Mouse (Mus musculus) liver, embryonic 16.5 days (tissue): ENCODE measurements around the gene Ppip5k2. TPM values are rescaled to one million over a fixed set of nuclear protein-coding genes. Genes with fewer than 3 reads are reported as not detected.

Source experiments
- ATAC-seq: fragments of 200-750 bp; cut with Nextera tagmentation; 2 replicates; pipeline ENCODE4 v1.8.0; 2017; ENCODE audit warnings: low read depth, mild to moderate bottlenecking, moderate number of reproducible peaks, moderate library complexity
- H3K27ac ChIP-seq: fragments of 300-500 bp; sonication (generic); 2 replicates; pipeline ENCODE4 v1.5.1; 2014; ENCODE audit warnings: mild to moderate bottlenecking, low read length
- H3K27me3 ChIP-seq: fragments of 300-500 bp; sonication (generic); 2 replicates; pipeline ENCODE4 v1.6.1; 2014; ENCODE audit warnings: low read depth, low read length, mixed read lengths; ENCODE audit not compliant: control insufficient read depth, insufficient read depth
- H3K36me3 ChIP-seq: fragments of 300-500 bp; sonication (generic); 2 replicates; pipeline ENCODE4 v1.6.1; 2014; ENCODE audit warnings: mild to moderate bottlenecking; ENCODE audit not compliant: control insufficient read depth, insufficient read depth
- H3K4me1 ChIP-seq: fragments of 300-500 bp; sonication (generic); 2 replicates; pipeline ENCODE4 v1.6.1; 2014; ENCODE audit warnings: low read depth, low read length, mixed read lengths; ENCODE audit not compliant: control insufficient read depth
- H3K4me2 ChIP-seq: fragments of 300-500 bp; sonication (generic); 2 replicates; pipeline ENCODE4 v1.6.1; 2014; ENCODE audit warnings: low read depth, low read length, mixed read lengths
- H3K4me3 ChIP-seq: fragments of 300-500 bp; sonication (generic); 2 replicates; pipeline ENCODE4 v1.5.1; 2014; ENCODE audit warnings: low read depth, mild to moderate bottlenecking, low read length
- H3K9ac ChIP-seq: fragments of 300-500 bp; sonication (generic); 2 replicates; pipeline ENCODE4 v1.6.1; 2014; ENCODE audit warnings: low read depth, low read length
- H3K9me3 ChIP-seq: fragments of 300-500 bp; sonication (generic); replicated peaks from 2 replicates; pipeline ENCODE4 v1.6.1; 2016; ENCODE audit warnings: low read length; ENCODE audit not compliant: control insufficient read depth
- WGBS: fragments of 180-500 bp; shearing (Covaris S2); extraction: QIAGEN DNeasy Blood & Tissue Kit; methylation state at CpG from one replicate; pipeline ENCODE4 v1.1.7; 2014; ENCODE audit not compliant: insufficient replicate concordance; 5-methylcytosine and 5-hydroxymethylcytosine counted together
- polyA plus RNA-seq: library from polyadenylated mRNA; unstranded; fragments of >200 nt; fragmentation: Nextera tagmentation; extraction: Ambion mirVana; gene quantifications from 2 replicates; pipeline ENCODE4 v1.2.1, GENCODE M21; 2015

Gene Ppip5k2
- polyA plus RNA-seq, 1 experiment from 2014 or later = 11.1 TPM

- H3K4me2 ChIP-seq = peak overlapping the region; percentile 90
- peak overlapping the region; percentile 93 for H3K4me3 ChIP-seq
- peak overlapping the region; percentile 93 for H3K9ac ChIP-seq
- H3K27me3 ChIP-seq = no peaks in the 10 kb centered on the region
- WGBS = under 1% methylated on average over 81 of the region's 93 CpGs
- H3K27ac ChIP-seq = peak overlapping the region; percentile 97
- no peaks in the 10 kb centered on the region; the same call in 1 of the 2 replicates for H3K36me3 ChIP-seq
- no peaks in the 10 kb centered on the region for H3K9me3 ChIP-seq
- ATAC-seq = peak; percentile 90
- H3K4me1 ChIP-seq = peaks cover 26% of the 10 kb centered on the region
Observed at GRCm38 (mm10) chr1:97660687-97661405, 109.4 kb downstream of the Ppip5k2 start.

GRCm38 (mm10) chr1:97659405-97659804 is 110.8 kb downstream of the Ppip5k2 start:
- 23% methylated on average over 7 of the region's 7 CpGs for WGBS
- ATAC-seq = no peak
- peaks cover 35% of the 10 kb centered on the region for H3K4me1 ChIP-seq
- H3K9me3 ChIP-seq = no peaks in the 10 kb centered on the region
- peak overlapping the region; percentile 97 for H3K27ac ChIP-seq
- peak overlapping the region; percentile 93 for H3K9ac ChIP-seq
- peak overlapping the region; percentile 93 for H3K4me3 ChIP-seq
- H3K27me3 ChIP-seq = no peaks in the 10 kb centered on the region
- H3K4me2 ChIP-seq = peak overlapping the region; percentile 90
- no peaks in the 10 kb centered on the region; the same call in 1 of the 2 replicates for H3K36me3 ChIP-seq

GRCm38 (mm10) chr1:97657786-97658185 is 112.4 kb downstream of the Ppip5k2 start:
- Histone ChIP-seq H3K9ac (peak overlapping the region; percentile 50), H3K4me2 (peak overlapping the region; percentile 90), H3K4me3 (peak overlapping the region; percentile 42), H3K4me1 (peaks cover 35% of the 10 kb centered on the region), H3K36me3 (peaks cover 8% of the 10 kb centered on the region), H3K9me3 (no peaks in the 10 kb centered on the region), H3K27me3 (no peaks in the 10 kb centered on the region), H3K27ac (peak overlapping the region; percentile 55; the same call in 1 of the 2 replicates)
- ATAC-seq = no peak
- WGBS = 86% methylated on average over 2 of the region's 2 CpGs

GRCm38 (mm10) chr1:97657201-97657600 is 113.0 kb downstream of the Ppip5k2 start:
- Histone ChIP-seq H3K9ac (no peak overlapping the region), H3K4me2 (peak overlapping the region; percentile 90)

More at GRCm38 (mm10) chr1:97657201-97657600, 113.0 kb downstream of the Ppip5k2 start:
- peaks cover 33% of the 10 kb centered on the region for H3K4me1 ChIP-seq
- 50% methylated on average over 2 of the region's 2 CpGs for WGBS
- ATAC-seq = no peak
- H3K9me3 ChIP-seq = no peaks in the 10 kb centered on the region
- H3K27ac ChIP-seq = no peak overlapping the region
- no peaks in the 10 kb centered on the region for H3K27me3 ChIP-seq
- peak overlapping the region; percentile 14; the same call in 1 of the 2 replicates for H3K4me3 ChIP-seq
- H3K36me3 ChIP-seq = peaks cover 9% of the 10 kb centered on the region

Other genes with a start within 250 kb of the Ppip5k2 start
- 43.7 and 51.3 TPM in 2 replicates for gene D1Ertd622e, start 108.3 kb downstream of the Ppip5k2 start, polyA plus RNA-seq
- gene Gin1, start 239 bp downstream of the Ppip5k2 start, polyA plus RNA-seq = 10.1 and 11.2 TPM in 2 replicates